Mouse (Mus musculus) hindbrain, embryonic 16.5 days (tissue): ENCODE results near the gene Slc4a5. TPM values are rescaled to one million over a fixed set of nuclear protein-coding genes. Genes with fewer than 3 reads are reported as not detected.

ENCODE experiments used
- ATAC-seq: fragments of 200-750 bp; cut with Nextera tagmentation; 2 replicates; pipeline ENCODE4 v1.8.0; 2017; ENCODE audit warnings: moderate TSS enrichment, moderate library complexity
- H3K27ac ChIP-seq: fragments of 300-500 bp; sonication (generic); 2 replicates; pipeline ENCODE4 v1.5.1; 2014; ENCODE audit warnings: low read depth, mild to moderate bottlenecking, control low read depth, low read length, moderate library complexity
- H3K27me3 ChIP-seq: fragments of 300-500 bp; sonication (generic); replicated peaks from 2 replicates; pipeline ENCODE4 v1.6.1; 2014; ENCODE audit warnings: low read length; ENCODE audit not compliant: control insufficient read depth, insufficient read depth
- H3K36me3 ChIP-seq: fragments of 300-500 bp; sonication (generic); 2 replicates; pipeline ENCODE4 v1.6.1; 2014; ENCODE audit warnings: mild to moderate bottlenecking, low read length, moderate library complexity, mixed read lengths; ENCODE audit not compliant: control insufficient read depth, insufficient read depth
- H3K4me1 ChIP-seq: fragments of 300-500 bp; sonication (generic); 2 replicates; pipeline ENCODE4 v1.6.1; 2014; ENCODE audit warnings: low read depth, low read length; ENCODE audit not compliant: control insufficient read depth, insufficient read depth
- H3K4me2 ChIP-seq: fragments of 300-500 bp; sonication (generic); 2 replicates; pipeline ENCODE4 v1.6.1; 2014; ENCODE audit warnings: mild to moderate bottlenecking, low read length, control low read depth, moderate library complexity
- H3K4me3 ChIP-seq: fragments of 300-500 bp; sonication (generic); 2 replicates; pipeline ENCODE4 v1.5.1; 2014; ENCODE audit warnings: mild to moderate bottlenecking, low read length, control low read depth, moderate library complexity
- H3K9ac ChIP-seq: fragments of 300-500 bp; sonication (generic); 2 replicates; pipeline ENCODE4 v1.6.1; 2014; ENCODE audit warnings: low read depth, mild to moderate bottlenecking, control low read depth, low read length, moderate library complexity
- H3K9me3 ChIP-seq: fragments of 300-500 bp; sonication (generic); 2 replicates; pipeline ENCODE4 v1.6.1; 2014; ENCODE audit warnings: mild to moderate bottlenecking, low read length, moderate library complexity; ENCODE audit not compliant: control insufficient read depth
- WGBS: fragments of 180-500 bp; shearing (Covaris S2); extraction: QIAGEN DNeasy Blood & Tissue Kit; methylation state at CpG from one replicate; pipeline ENCODE4 v1.1.7; 2014; 5-methylcytosine and 5-hydroxymethylcytosine counted together
- polyA plus RNA-seq: library from polyadenylated mRNA; unstranded; fragments of >200 nt; fragmentation: Nextera tagmentation; extraction: Ambion mirVana; gene quantifications from 2 replicates; pipeline ENCODE4 v1.2.1, GENCODE M21; 2015

Slc4a5 gene
- polyA plus RNA-seq, 1 experiment from 2014 or later = 2.5 TPM

DNA sequence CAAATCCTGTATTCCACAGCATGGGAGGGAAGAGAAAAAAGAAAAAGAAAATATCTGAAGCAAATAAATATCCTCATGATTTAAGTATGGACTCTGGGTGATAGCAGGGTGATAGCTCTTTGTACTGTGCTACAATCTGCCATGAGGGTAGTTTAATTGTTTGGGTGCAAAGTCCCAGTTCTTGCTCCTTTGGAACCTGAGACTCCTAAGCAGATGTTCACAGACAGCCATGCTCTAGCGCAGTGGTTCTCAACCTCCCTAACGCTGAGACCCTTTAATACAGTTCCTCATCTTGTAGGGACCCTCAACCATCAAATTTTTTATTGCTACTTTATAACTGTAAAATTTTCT is 11.6 kb upstream of the Slc4a5 start:
- no peak overlapping the region for H3K9ac ChIP-seq
- ATAC-seq = no peak
- 83% methylated on average over 2 of the region's 2 CpGs for WGBS

DNA sequence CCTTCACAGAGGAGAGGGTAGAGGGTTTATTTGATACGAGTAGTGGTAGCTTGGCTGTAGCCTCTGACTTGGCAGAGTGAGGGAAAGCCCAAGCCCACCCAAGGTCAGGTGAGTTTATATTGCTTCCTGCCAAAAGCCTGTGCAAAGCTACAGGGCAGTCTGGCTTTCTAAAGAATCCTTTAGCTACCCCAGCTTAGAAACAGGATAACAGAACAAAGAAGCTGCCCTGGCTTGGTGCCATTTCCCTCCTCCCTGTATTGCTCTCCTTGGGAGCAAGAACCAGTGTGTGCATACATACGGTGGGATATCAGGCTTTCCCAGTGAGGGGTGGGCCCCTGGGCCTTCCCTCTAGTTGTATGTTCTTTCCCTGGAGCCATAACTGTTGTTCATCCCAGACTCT is 9.1 kb upstream of the Slc4a5 start:
- ATAC-seq = no peak

More for the DNA sequence above, 11.6 kb upstream of the Slc4a5 start:
- Histone ChIP-seq H3K9me3 (no peaks in the 10 kb centered on the region), H3K27ac (no peak overlapping the region), H3K4me3 (no peak overlapping the region), H3K36me3 (no peaks in the 10 kb centered on the region), H3K27me3 (no peaks in the 10 kb centered on the region), H3K4me1 (peaks cover 3% of the 10 kb centered on the region; the same call in 1 of the 2 replicates), H3K4me2 (no peak overlapping the region)

DNA sequence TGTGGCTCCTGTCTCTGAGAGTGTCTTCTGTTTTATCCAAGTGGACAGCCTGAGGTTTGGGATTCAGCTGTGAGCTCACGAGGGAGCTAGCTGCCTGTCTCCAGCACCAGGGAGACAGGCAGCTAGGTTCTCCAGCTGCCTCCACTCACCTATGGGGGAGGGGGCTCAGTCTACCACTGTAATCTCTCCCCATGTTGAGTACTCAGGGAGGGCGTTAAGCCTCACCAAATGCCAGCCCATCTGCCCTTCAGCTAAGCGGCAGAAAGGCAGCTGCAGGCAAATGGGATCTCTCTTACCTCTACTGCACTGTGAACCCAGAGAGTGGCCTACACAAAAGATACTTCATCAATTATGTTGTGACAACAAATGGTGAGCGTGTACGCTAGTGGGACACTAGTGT is 8.1 kb upstream of the Slc4a5 start:
- WGBS = 19% methylated on average over 5 of the region's 5 CpGs
- no peak overlapping the region for H3K4me3 ChIP-seq

More for the DNA sequence above, 9.1 kb upstream of the Slc4a5 start:
- H3K9me3 ChIP-seq = no peaks in the 10 kb centered on the region
- no peaks in the 10 kb centered on the region for H3K27me3 ChIP-seq
- H3K36me3 ChIP-seq = no peaks in the 10 kb centered on the region
- H3K4me1 ChIP-seq = peaks cover 3% of the 10 kb centered on the region; the same call in 1 of the 2 replicates
- H3K4me3 ChIP-seq = no peak overlapping the region
- no peak overlapping the region for H3K27ac ChIP-seq
- 24% methylated on average over 2 of the region's 2 CpGs for WGBS
- no peak overlapping the region for H3K9ac ChIP-seq
- H3K4me2 ChIP-seq = no peak overlapping the region

DNA sequence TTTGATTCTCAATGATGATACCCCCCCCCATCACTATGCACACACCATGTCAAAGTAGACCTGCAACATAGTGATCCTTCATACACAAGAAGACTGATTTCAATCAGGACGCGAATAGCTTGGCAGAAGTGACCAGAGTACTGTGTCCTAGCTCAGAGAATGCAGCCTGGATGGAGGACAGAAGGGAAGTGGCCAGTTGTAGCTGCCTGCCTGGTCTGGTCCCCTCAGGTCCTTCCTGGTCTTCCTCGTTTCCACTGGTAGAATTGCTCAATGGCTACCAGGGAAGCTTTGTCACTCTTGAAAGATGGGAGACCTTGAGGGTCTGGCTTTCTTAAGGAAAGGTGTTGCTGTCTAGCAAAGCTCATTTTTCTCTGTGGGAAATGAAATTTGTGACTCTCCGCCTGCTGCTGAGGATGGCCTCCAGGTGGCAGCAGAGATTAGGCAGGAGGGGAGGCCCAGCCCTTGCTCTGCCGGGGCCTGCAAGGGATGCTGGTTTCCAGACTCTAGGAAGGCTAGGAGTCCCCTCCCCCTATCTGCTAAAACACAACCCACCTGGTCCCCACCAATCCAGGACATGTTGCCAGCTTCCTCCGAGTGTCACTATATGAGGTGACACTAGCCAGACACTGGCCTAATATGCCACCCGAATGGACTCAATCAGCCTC is 4.5 kb upstream of the Slc4a5 start:
- peak overlapping the region; percentile 44; the same call in 1 of the 2 replicates for H3K9ac ChIP-seq
- WGBS = 15% methylated on average over 7 of the region's 7 CpGs
- no peaks in the 10 kb centered on the region for H3K36me3 ChIP-seq
- H3K9me3 ChIP-seq = no peaks in the 10 kb centered on the region
- H3K27ac ChIP-seq = no peak overlapping the region
- no peak overlapping the region for H3K4me2 ChIP-seq
- H3K4me3 ChIP-seq = no peak overlapping the region
- peak; percentile 94 for ATAC-seq
- no peaks in the 10 kb centered on the region for H3K27me3 ChIP-seq
- H3K4me1 ChIP-seq = peaks cover 3% of the 10 kb centered on the region; the same call in 1 of the 2 replicates

More for the DNA sequence above, 8.1 kb upstream of the Slc4a5 start:
- Histone ChIP-seq H3K27ac (no peak overlapping the region), H3K9ac (no peak overlapping the region), H3K27me3 (no peaks in the 10 kb centered on the region), H3K4me1 (peaks cover 3% of the 10 kb centered on the region; the same call in 1 of the 2 replicates), H3K4me2 (no peak overlapping the region), H3K36me3 (no peaks in the 10 kb centered on the region), H3K9me3 (no peaks in the 10 kb centered on the region)
- ATAC-seq = no peak

DNA sequence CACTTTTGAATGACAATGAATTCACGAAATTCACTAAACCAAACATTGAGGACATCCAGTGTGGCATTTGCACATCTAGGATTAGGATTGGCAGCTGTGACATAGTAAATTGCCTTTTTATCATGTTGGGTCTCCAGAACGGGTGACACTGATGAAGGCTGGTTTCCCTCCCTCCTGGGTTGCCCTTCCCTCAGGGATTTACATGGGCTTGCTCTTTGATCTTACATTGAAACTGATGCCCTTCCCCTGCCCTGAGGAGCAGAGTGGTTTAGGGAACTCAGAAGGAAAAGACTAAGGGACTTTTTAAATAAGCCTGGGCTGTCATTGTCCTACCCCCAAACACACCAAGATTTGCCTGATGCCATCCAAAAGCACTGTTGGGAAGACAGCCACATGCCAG is 11.9 kb downstream of the Slc4a5 start:
- H3K27me3 ChIP-seq = peaks cover 3% of the 10 kb centered on the region; the same call in 1 of the 2 replicates
- H3K4me2 ChIP-seq = no peak overlapping the region
- H3K27ac ChIP-seq = no peak overlapping the region
- WGBS = 51% methylated on average over 2 of the region's 2 CpGs
- ATAC-seq = no peak
- H3K36me3 ChIP-seq = no peaks in the 10 kb centered on the region
- H3K9me3 ChIP-seq = no peaks in the 10 kb centered on the region
- no peak overlapping the region for H3K9ac ChIP-seq
- H3K4me3 ChIP-seq = no peak overlapping the region
- peaks cover 8% of the 10 kb centered on the region for H3K4me1 ChIP-seq

- ATAC-seq = no peak
- Histone ChIP-seq H3K27ac (no peak overlapping the region), H3K4me1 (peaks cover 10% of the 10 kb centered on the region), H3K36me3 (no peaks in the 10 kb centered on the region), H3K4me2 (no peak overlapping the region), H3K4me3 (no peak overlapping the region), H3K27me3 (peaks cover 3% of the 10 kb centered on the region; the same call in 1 of the 2 replicates), H3K9me3 (no peaks in the 10 kb centered on the region), H3K9ac (no peak overlapping the region)
- WGBS = 85% methylated on average over 4 of the region's 4 CpGs
Measured at GRCm38 (mm10) chr6:83233306-83233705, 13.7 kb downstream of the Slc4a5 start.

DNA sequence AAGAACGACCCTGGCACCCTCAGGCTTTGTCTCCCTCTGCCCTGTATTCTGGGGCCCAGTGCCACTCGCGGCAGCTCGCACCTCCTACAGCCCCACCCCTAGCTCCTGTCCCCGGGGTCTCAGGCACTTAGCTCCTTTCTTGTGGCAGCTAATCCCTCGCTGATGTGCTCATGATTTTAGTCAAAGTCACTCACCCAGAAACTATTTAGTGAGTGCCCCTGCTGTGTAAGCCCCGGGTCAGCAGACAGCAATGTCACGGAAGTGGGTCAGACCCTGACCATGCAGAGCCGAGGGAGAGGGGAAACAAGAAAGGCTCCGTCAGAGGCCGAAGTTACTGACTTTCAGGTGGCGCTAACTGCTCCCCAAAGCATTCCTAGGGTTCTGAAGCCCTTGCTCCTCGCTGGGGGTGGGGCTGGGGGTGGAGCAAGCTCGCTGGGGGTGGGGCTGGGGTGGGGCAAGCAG is 14.7 kb downstream of the Slc4a5 start:
- H3K9ac ChIP-seq = peak overlapping the region; percentile 43; the same call in 1 of the 2 replicates
- 3% methylated on average over 14 of the region's 14 CpGs for WGBS
- peaks cover 10% of the 10 kb centered on the region for H3K4me1 ChIP-seq

GRCm38 (mm10) chr6:83237123-83237522 is 17.5 kb downstream of the Slc4a5 start:
- Histone ChIP-seq H3K4me2 (peak overlapping the region; percentile 41), H3K36me3 (no peaks in the 10 kb centered on the region), H3K4me1 (peaks cover 10% of the 10 kb centered on the region), H3K27ac (no peak overlapping the region), H3K9me3 (no peaks in the 10 kb centered on the region), H3K27me3 (peaks cover 5% of the 10 kb centered on the region; the same call in 1 of the 2 replicates), H3K4me3 (no peak overlapping the region; the same call in 1 of the 2 replicates), H3K9ac (no peak overlapping the region)
- WGBS = 4% methylated on average over 4 of the region's 9 CpGs
- 0 out of 2 replicates have a peak, but pooled peaks have one; percentile 34 for ATAC-seq

More for the DNA sequence above, 14.7 kb downstream of the Slc4a5 start:
- Histone ChIP-seq H3K27me3 (peaks cover 3% of the 10 kb centered on the region; the same call in 1 of the 2 replicates), H3K27ac (no peak overlapping the region), H3K4me2 (peak overlapping the region; percentile 46), H3K4me3 (no peak overlapping the region), H3K9me3 (no peaks in the 10 kb centered on the region), H3K36me3 (no peaks in the 10 kb centered on the region)
- ATAC-seq = 0 out of 2 replicates have a peak, but pooled peaks have one; percentile 45

- 0 out of 2 replicates have a peak, but pooled peaks cover 2% of the 10 kb centered on the region for H3K27me3 ChIP-seq
- 67% methylated on average over 10 of the region's 10 CpGs for WGBS
- no peak overlapping the region for H3K4me2 ChIP-seq
- no peaks in the 10 kb centered on the region for H3K36me3 ChIP-seq
- no peaks in the 10 kb centered on the region for H3K4me1 ChIP-seq
- H3K4me3 ChIP-seq = no peak overlapping the region
- H3K9me3 ChIP-seq = no peaks in the 10 kb centered on the region
- ATAC-seq = no peak
- no peak overlapping the region for H3K9ac ChIP-seq
- H3K27ac ChIP-seq = no peak overlapping the region
Measured at GRCm38 (mm10) chr6:83244422-83245061, 24.9 kb downstream of the Slc4a5 start.
